Mouse (Mus musculus): Measurements from ENCODE around the gene Npas3. TPM values are rescaled to one million over a fixed set of nuclear protein-coding genes. Genes with fewer than 3 reads are reported as not detected.
A peak's percentile ranks its signal among the peaks of the same experiment; 100 is the strongest.

Gene Npas3
- polyA plus RNA-seq, 1 experiment: 0.01 TPM

DNA sequence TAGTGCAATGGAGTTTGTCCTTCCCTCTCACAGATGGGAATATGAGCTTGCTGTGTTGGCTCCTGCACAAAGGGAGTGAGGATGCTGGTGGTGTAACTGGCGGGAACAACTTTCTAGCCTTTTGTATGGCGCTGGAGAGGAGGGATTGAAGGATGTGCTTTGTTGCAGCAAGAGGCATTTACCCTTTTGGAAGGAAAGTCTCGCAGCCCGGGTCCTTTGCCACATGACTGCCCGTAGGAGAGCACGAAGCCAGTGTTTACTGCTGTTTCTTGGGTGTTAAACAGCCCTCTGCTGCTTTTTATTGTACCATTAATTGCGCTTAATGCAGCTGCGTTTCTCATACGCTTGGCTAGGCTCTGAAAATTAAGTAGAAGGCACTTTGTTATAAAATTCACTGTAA lies 375.3 kb downstream of the Npas3 start:
- Histone ChIP-seq H3ac (ENCODE audit: control insufficient read depth, insufficient read length, low read depth) (no peak overlapping the region), H3K79me2 (ENCODE audit: control insufficient read depth, insufficient read depth) (no peaks in the 10 kb centered on the region), H3K79me3 (ENCODE audit: low read depth) (no peaks in the 10 kb centered on the region), H3K36me3 (ENCODE audit: control insufficient read depth, insufficient read depth) (no peaks in the 10 kb centered on the region), H3K4me3 (ENCODE audit: insufficient read depth, poor library complexity, severe bottlenecking) (no peak overlapping the region), H3K27me3 (ENCODE audit: control insufficient read depth, insufficient read depth, insufficient read length) (no peaks in the 10 kb centered on the region)
- no peak for TF ChIP-seq MAX (IDR thresholded peaks at IDR 0.05)

DNA sequence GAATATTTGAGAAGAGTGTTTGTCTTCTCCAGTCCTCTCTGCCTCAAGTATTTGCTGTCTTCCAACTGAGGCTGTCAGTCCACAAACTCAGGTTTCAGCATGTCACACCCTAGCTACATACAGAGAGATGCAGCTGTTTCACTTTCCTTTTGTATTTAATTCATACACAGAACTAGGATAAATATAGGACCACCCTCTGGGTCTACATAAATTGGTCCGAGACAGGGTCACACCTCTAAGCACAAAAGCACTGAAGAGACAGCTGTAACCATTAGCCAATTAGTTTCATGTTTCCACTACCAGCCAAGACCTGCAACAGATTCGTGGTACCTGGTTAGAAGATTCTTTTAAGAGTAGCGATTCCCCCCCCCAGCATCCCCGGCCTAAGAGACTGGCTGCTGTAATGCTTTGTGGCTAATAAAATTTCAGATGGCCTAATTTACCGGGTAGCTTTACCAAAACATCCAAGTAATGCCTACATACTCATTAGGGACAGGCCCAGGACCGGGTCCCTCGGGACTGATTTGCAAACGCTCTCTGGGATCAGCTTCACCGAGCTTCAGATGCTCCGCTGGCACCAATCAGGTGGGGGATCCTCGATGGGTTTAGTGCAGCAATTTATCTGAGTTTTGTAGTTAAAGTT lies 376.0 kb downstream of the Npas3 start:
- no peak overlapping the region for H3ac ChIP-seq (ENCODE audit: control insufficient read depth, insufficient read length, low read depth)
- H3K79me2 ChIP-seq (ENCODE audit: control insufficient read depth, insufficient read depth): no peaks in the 10 kb centered on the region
- no peaks in the 10 kb centered on the region for H3K27me3 ChIP-seq (ENCODE audit: control insufficient read depth, insufficient read depth, insufficient read length)
- H3K79me3 ChIP-seq (ENCODE audit: low read depth): no peaks in the 10 kb centered on the region
- H3K36me3 ChIP-seq (ENCODE audit: control insufficient read depth, insufficient read depth): no peaks in the 10 kb centered on the region
- H3K4me3 ChIP-seq (ENCODE audit: insufficient read depth, poor library complexity, severe bottlenecking): no peak overlapping the region
- no peak for TF ChIP-seq MYOD1 (IDR thresholded peaks at IDR 0.05; ENCODE audit: control insufficient read depth, insufficient read length, low read depth)
- no peak for TF ChIP-seq MYOG (IDR thresholded peaks at IDR 0.05; ENCODE audit: control insufficient read depth, extremely low read depth, insufficient read length)
- TF ChIP-seq CTCF (IDR thresholded peaks at IDR 0.05; ENCODE audit: control insufficient read depth, insufficient read depth, insufficient read length): no peak
- no peak for TF ChIP-seq USF1 (IDR thresholded peaks at IDR 0.05; ENCODE audit: low read depth)
- TF ChIP-seq FOSL1 (IDR thresholded peaks at IDR 0.05; ENCODE audit: insufficient read depth, low read length, poor library complexity, severe bottlenecking): no peak
- no peak for TF ChIP-seq CEBPB (IDR thresholded peaks at IDR 0.05; ENCODE audit: low read depth)
- no peak for TF ChIP-seq MAX (IDR thresholded peaks at IDR 0.05)

DNA sequence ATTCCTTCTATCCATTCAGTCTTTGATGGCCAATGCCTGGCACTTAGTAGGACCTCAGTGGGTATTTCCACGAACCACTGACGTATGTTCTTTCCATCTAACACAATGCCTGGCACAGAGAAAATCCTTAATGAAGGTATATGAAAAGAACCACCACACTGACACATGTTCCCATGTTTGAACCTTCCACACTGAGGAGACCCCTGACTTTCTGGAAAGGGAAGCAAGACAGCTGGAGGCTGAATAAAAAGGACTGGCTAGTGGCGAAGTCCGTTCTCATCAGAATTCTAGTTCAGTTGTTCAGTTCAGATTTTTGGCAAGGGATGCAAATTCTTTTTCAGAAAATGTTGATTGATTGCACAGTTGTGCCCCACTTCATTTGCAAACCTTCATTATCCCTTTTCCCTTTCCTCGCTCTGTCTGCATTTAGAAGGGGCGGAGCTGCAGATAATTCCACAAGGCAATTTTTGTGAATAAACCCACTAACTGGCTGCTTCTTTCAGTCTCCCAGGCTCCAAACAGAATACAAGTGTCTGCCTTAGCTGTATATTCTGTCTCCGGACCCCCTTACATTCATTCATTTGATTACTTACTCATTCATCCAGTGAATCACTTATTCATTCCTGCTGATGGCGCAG lies 381.1 kb downstream of the Npas3 start:
- no peaks in the 10 kb centered on the region for H3K36me3 ChIP-seq (ENCODE audit: control insufficient read depth, insufficient read depth)
- H3K4me3 ChIP-seq (ENCODE audit: insufficient read depth, poor library complexity, severe bottlenecking): no peak overlapping the region
- H3K79me3 ChIP-seq (ENCODE audit: low read depth): no peaks in the 10 kb centered on the region
- no peak for TF ChIP-seq USF1 (IDR thresholded peaks at IDR 0.05; ENCODE audit: low read depth)
- no peak for TF ChIP-seq MYOD1 (IDR thresholded peaks at IDR 0.05; ENCODE audit: control insufficient read depth, insufficient read length, low read depth)
- TF ChIP-seq FOSL1 (IDR thresholded peaks at IDR 0.05; ENCODE audit: insufficient read depth, low read length, poor library complexity, severe bottlenecking): no peak
- no peak for TF ChIP-seq CEBPB (IDR thresholded peaks at IDR 0.05; ENCODE audit: low read depth)
- TF ChIP-seq CTCF (IDR thresholded peaks at IDR 0.05; ENCODE audit: control insufficient read depth, insufficient read depth, insufficient read length): no peak
- TF ChIP-seq MAX (IDR thresholded peaks at IDR 0.05): no peak
- no peak for TF ChIP-seq MYOG (IDR thresholded peaks at IDR 0.05; ENCODE audit: control insufficient read depth, extremely low read depth, insufficient read length)
- H3K79me2 ChIP-seq (ENCODE audit: control insufficient read depth, insufficient read depth): no peaks in the 10 kb centered on the region
- no peaks in the 10 kb centered on the region for H3K27me3 ChIP-seq (ENCODE audit: control insufficient read depth, insufficient read depth, insufficient read length)
- H3ac ChIP-seq (ENCODE audit: control insufficient read depth, insufficient read length, low read depth): no peak overlapping the region

DNA sequence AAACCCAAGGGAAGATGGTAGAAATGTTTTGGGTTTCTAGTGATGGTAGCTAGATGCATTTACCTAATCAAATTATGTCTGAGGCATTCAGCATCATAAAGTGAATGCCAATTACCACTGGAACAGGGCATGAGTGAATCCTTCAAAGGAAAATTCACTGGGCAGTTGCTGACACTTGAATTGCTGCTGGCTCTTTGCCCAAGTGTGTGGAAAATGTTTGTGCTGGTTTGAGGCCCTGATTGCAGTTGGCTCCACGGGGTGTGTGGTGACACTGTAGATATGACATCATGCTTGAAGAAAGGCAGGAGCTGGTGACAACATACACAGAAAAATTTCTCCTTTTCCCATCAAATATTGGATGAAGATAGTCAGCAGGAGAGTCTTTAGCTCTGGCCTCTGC lies 382.1 kb downstream of the Npas3 start:
- no peak for TF ChIP-seq MYOG (IDR thresholded peaks at IDR 0.05; ENCODE audit: control insufficient read depth, extremely low read depth, insufficient read length)
- TF ChIP-seq MAX (IDR thresholded peaks at IDR 0.05): no peak
- TF ChIP-seq FOSL1 (IDR thresholded peaks at IDR 0.05; ENCODE audit: insufficient read depth, low read length, poor library complexity, severe bottlenecking): no peak
- TF ChIP-seq CTCF (IDR thresholded peaks at IDR 0.05; ENCODE audit: control insufficient read depth, insufficient read depth, insufficient read length): no peak
- TF ChIP-seq CEBPB (IDR thresholded peaks at IDR 0.05; ENCODE audit: low read depth): no peak
- TF ChIP-seq MYOD1 (IDR thresholded peaks at IDR 0.05; ENCODE audit: control insufficient read depth, insufficient read length, low read depth): no peak
- TF ChIP-seq USF1 (IDR thresholded peaks at IDR 0.05; ENCODE audit: low read depth): no peak
- Histone ChIP-seq H3K27me3 (ENCODE audit: control insufficient read depth, insufficient read depth, insufficient read length) (no peaks in the 10 kb centered on the region), H3K79me3 (ENCODE audit: low read depth) (no peaks in the 10 kb centered on the region), H3K4me3 (ENCODE audit: insufficient read depth, poor library complexity, severe bottlenecking) (no peak overlapping the region), H3K79me2 (ENCODE audit: control insufficient read depth, insufficient read depth) (no peaks in the 10 kb centered on the region), H3K36me3 (ENCODE audit: control insufficient read depth, insufficient read depth) (no peaks in the 10 kb centered on the region), H3ac (ENCODE audit: control insufficient read depth, insufficient read length, low read depth) (no peak overlapping the region)

DNA sequence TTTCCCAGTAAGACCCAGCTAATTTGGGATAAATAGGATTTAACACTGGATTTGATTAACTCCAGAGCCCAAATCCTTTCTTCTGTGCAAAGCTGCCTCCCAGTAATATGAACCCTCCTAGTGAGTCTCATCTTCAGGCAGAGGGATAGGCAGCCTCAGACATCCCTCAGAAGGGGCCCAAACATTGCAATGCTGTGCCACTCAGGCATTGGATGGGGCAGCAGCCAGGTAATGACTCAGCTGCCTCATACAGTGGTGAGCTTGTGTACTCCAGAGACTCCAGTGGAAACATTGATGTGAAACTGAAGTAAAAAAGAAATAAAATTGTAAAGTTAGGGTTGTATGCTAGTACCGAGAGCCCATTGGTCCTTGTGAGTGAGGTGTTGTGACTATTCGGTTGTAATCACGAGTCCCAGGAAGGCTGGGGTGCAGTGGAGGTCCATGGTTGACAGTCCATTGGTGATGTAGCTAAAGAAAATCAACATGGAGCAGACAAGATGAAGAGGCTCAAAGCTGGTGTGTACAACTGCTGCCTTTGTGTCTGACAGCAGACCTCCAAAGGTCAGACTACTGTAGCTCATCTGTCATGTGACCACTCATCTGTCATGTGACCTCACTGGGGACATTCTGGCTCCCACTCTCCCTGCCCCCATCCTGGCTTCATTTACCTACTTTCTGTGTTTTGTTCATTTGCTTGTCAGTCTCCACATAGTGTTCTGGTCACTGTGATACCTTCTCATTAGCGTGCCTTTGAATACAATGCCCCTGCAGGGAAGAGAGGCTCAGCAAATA lies 383.0 kb downstream of the Npas3 start:
- Histone ChIP-seq H3K27me3 (ENCODE audit: control insufficient read depth, insufficient read depth, insufficient read length) (no peaks in the 10 kb centered on the region), H3K79me3 (ENCODE audit: low read depth) (no peaks in the 10 kb centered on the region), H3K79me2 (ENCODE audit: control insufficient read depth, insufficient read depth) (no peaks in the 10 kb centered on the region), H3ac (ENCODE audit: control insufficient read depth, insufficient read length, low read depth) (no peak overlapping the region), H3K36me3 (ENCODE audit: control insufficient read depth, insufficient read depth) (no peaks in the 10 kb centered on the region), H3K4me3 (ENCODE audit: insufficient read depth, poor library complexity, severe bottlenecking) (no peak overlapping the region)
- TF ChIP-seq USF1 (IDR thresholded peaks at IDR 0.05; ENCODE audit: low read depth) (peak; percentile 31), FOSL1 (IDR thresholded peaks at IDR 0.05; ENCODE audit: insufficient read depth, low read length, poor library complexity, severe bottlenecking) (no peak)

DNA sequence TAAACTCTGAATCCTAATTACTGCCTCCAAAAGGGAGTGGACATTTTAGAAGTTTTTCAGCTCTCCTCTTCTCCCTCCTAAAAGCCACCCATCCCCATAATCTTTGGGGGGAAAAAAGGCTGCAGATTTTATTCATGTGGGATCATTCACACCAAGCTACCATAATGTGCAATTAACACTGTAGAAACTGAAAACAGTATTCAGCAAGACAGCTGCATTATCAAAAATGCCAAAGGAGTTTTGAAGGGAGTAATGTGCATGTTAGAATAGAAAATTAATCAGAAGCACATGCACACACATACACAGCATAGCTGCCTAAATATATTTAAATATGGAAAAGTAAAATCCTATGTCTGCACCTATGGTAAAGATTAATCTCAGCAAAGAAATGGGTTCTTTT lies 390.1 kb downstream of the Npas3 start:
- no peak overlapping the region for H3K4me3 ChIP-seq (ENCODE audit: insufficient read depth, poor library complexity, severe bottlenecking)
- no peaks in the 10 kb centered on the region for H3K79me3 ChIP-seq (ENCODE audit: low read depth)
- H3ac ChIP-seq (ENCODE audit: control insufficient read depth, insufficient read length, low read depth): no peak overlapping the region
- TF ChIP-seq CTCF (IDR thresholded peaks at IDR 0.05; ENCODE audit: control insufficient read depth, insufficient read depth, insufficient read length): no peak
- TF ChIP-seq MYOG (IDR thresholded peaks at IDR 0.05; ENCODE audit: control insufficient read depth, extremely low read depth, insufficient read length): no peak
- no peak for TF ChIP-seq MAX (IDR thresholded peaks at IDR 0.05)
- TF ChIP-seq MYOD1 (IDR thresholded peaks at IDR 0.05; ENCODE audit: control insufficient read depth, insufficient read length, low read depth): no peak
- no peak for TF ChIP-seq CEBPB (IDR thresholded peaks at IDR 0.05; ENCODE audit: low read depth)
- TF ChIP-seq FOSL1 (IDR thresholded peaks at IDR 0.05; ENCODE audit: insufficient read depth, low read length, poor library complexity, severe bottlenecking): no peak
- no peak for TF ChIP-seq USF1 (IDR thresholded peaks at IDR 0.05; ENCODE audit: low read depth)
- no peaks in the 10 kb centered on the region for H3K27me3 ChIP-seq (ENCODE audit: control insufficient read depth, insufficient read depth, insufficient read length)
- H3K36me3 ChIP-seq (ENCODE audit: control insufficient read depth, insufficient read depth): no peaks in the 10 kb centered on the region
- no peaks in the 10 kb centered on the region for H3K79me2 ChIP-seq (ENCODE audit: control insufficient read depth, insufficient read depth)

Data from C2C12 (cell line).